23 mouse cellular contexts compared by ENCODE assay signal in genomic region chr15:62347697-62348096, GRCm38 (mm10).
A peak's percentile ranks its signal among the peaks of the same experiment; 100 is the strongest.
DNase-seq lines count a peak whose midpoint lies in the region; ATAC-seq and TF ChIP-seq lines count a peak whose summit lies in the region.
"Had no signal": no experiment of that assay in that cellular context is flagged by ENCODE, and none has a peak within 500 bp of the region (broad histone marks: within the 10 kb centered on the region; RNA-seq: fewer than 3 reads in every experiment).

No protein-coding gene starts in this region.

- peak; percentile 1 for DNase-seq in heart, adult 11 months
- DNase-seq in heart, adult 8-10 months (ENCODE audit: low spot score): no peak
- DNase-seq in MEL (ENCODE audit: low read depth, low spot score): peak; percentile 62
- no peak for DNase-seq in ovary, postnatal 36 days (ENCODE audit: low spot score)
- DNase-seq in B cell, adult 2 months: no peak
- DNase-seq in hindbrain, embryonic 10.5 days (ENCODE audit: low spot score): no peak
- DNase-seq: adrenal gland, adult 2 months; adrenal gland, adult 8-10 months; adrenal gland, postnatal 10 days; adrenal gland, postnatal 14 days; adrenal gland, postnatal 25 days; adrenal gland, postnatal 36 days; cerebellum, adult 11 months; cerebellum, adult 11-12 months; cerebellum, adult 18-20 months; cerebellum, adult 2 months had no signal

- no peaks in the 10 kb centered on the region for H3K9me3 ChIP-seq in MEL (replicated peaks; ENCODE audit: insufficient read depth, low read length)
- H3K9me3 ChIP-seq in hindbrain, embryonic 10.5 days: no peaks in the 10 kb centered on the region
- H3K9me3 ChIP-seq: G1E had no signal

- no peak for TF ChIP-seq RAD21 in MEL (IDR thresholded peaks at IDR 0.05; ENCODE audit: low read depth, low read length)

- peak overlapping the region; percentile 43 for H3K27ac ChIP-seq in MEL (ENCODE audit: control insufficient read depth, low read depth, low read length)
- H3K27ac ChIP-seq in hindbrain, embryonic 10.5 days: no peak overlapping the region

- H3K4me3 ChIP-seq in MEL (ENCODE audit: control insufficient read depth in 1 of 2, insufficient read depth in 1 of 2, low read depth in 2 of 2, low read length in 2 of 2): no peak overlapping the region
- no peak overlapping the region for H3K4me3 ChIP-seq in hindbrain, embryonic 10.5 days

- no peak for TF ChIP-seq CTCF in MEL (IDR thresholded peaks at IDR 0.05 in 2 of 3, conservative IDR thresholded peaks at IDR 0.05 in 1 of 3; ENCODE audit: control insufficient read depth in 1 of 3, insufficient read depth in 1 of 3, low read depth in 2 of 3, low read length in 3 of 3, poor library complexity in 1 of 3, severe bottlenecking in 1 of 3)

- peak; percentile 51 to 81 for TF ChIP-seq EP300 in MEL (IDR thresholded peaks at IDR 0.05; ENCODE audit: low read depth in 1 of 2, low read length in 2 of 2)

- TF ChIP-seq POLR2A in MEL (IDR thresholded peaks at IDR 0.05; ENCODE audit: control insufficient read depth in 1 of 2, insufficient read depth in 1 of 2, low read depth in 1 of 2, low read length in 2 of 2, poor library complexity in 1 of 2): no peak

- peaks cover 0 to 23% of the 10 kb centered on the region in 2 experiments; a peak in 2 of 4 replicates for H3K36me3 ChIP-seq in MEL (ENCODE audit: control insufficient read depth in 1 of 2, insufficient read depth in 2 of 2, low read length in 2 of 2)
- H3K36me3 ChIP-seq in hindbrain, embryonic 10.5 days: no peaks in the 10 kb centered on the region
- H3K36me3 ChIP-seq: G1E had no signal

- WGBS in hindbrain, embryonic 10.5 days: 87% methylated on average over 2 of the region's 2 CpGs

- H3K79me2 ChIP-seq in MEL (ENCODE audit: control insufficient read depth, insufficient read depth, low read length, poor library complexity): no peaks in the 10 kb centered on the region

- H3K9ac ChIP-seq in MEL (ENCODE audit: control insufficient read depth, low read depth, low read length, poor library complexity, severe bottlenecking): no peak overlapping the region

- H3K4me1 ChIP-seq in MEL (ENCODE audit: control insufficient read depth in 1 of 2, insufficient read depth in 2 of 2, low read length in 2 of 2): peaks cover 7 to 15% of the 10 kb centered on the region in 2 experiments; a peak in 3 of 4 replicates
- no peaks in the 10 kb centered on the region for H3K4me1 ChIP-seq in hindbrain, embryonic 10.5 days (replicated peaks)

- ATAC-seq in megakaryocyte progenitor cell, adult 5-6 weeks (replicated peaks; ENCODE audit: poor library complexity): peak; percentile 59
- peak; percentile 78 for ATAC-seq in megakaryocyte-erythroid progenitor cell, adult 5-6 weeks (replicated peaks; ENCODE audit: low FRiP score, low TSS enrichment, poor library complexity, severe bottlenecking)
- ATAC-seq: activated CD4-positive, CD25-positive, alpha-beta regulatory T cell, adult 4 months; CD4-positive, CD25-positive, alpha-beta regulatory T cell, adult 4 months; Patski had no signal

- H3K27me3 ChIP-seq in MEL (ENCODE audit: control insufficient read depth in 1 of 2, insufficient read depth in 2 of 2, low read length in 2 of 2): no peaks in the 10 kb centered on the region
- H3K27me3 ChIP-seq in hindbrain, embryonic 10.5 days (ENCODE audit: insufficient read depth, poor library complexity, severe bottlenecking): no peaks in the 10 kb centered on the region
- H3K27me3 ChIP-seq: CH12.LX, Patski had no signal

TF ChIP-seq in MEL, 35 proteins besides CTCF, POLR2A, EP300 and RAD21:
- no peak for TF ChIP-seq HCFC1 (IDR thresholded peaks at IDR 0.05; ENCODE audit: low read depth, low read length)
- TF ChIP-seq GATA1 (IDR thresholded peaks at IDR 0.05; ENCODE audit: low read depth, low read length): peak; percentile 64; the same call in 1 of the 2 replicates
- no peak for TF ChIP-seq USF1 (IDR thresholded peaks at IDR 0.05; ENCODE audit: low read depth, low read length)
- peak; percentile 88 for TF ChIP-seq ZNF384 (IDR thresholded peaks at IDR 0.05; ENCODE audit: low read depth, low read length)
- no peak for TF ChIP-seq NELFE (IDR thresholded peaks at IDR 0.05; ENCODE audit: low read depth, low read length)
- 0 out of 2 replicates have a peak, but pooled peaks have one; percentile 18 for TF ChIP-seq MEF2A (IDR thresholded peaks at IDR 0.05; ENCODE audit: extremely low read depth, insufficient replicate concordance, low read depth, low read length, poor library complexity, severe bottlenecking)
- TF ChIP-seq RCOR1 (IDR thresholded peaks at IDR 0.05; ENCODE audit: low read depth, low read length): peak; percentile 63; the same call in 1 of the 2 replicates
- TF ChIP-seq BHLHE40 (IDR thresholded peaks at IDR 0.05; ENCODE audit: borderline replicate concordance, low read depth, low read length): no peak
- peak; percentile 22 for TF ChIP-seq TAL1 (IDR thresholded peaks at IDR 0.05; ENCODE audit: low read length)
- no peak for TF ChIP-seq SMC3 (IDR thresholded peaks at IDR 0.05; ENCODE audit: low read depth, low read length)
- TF ChIP-seq E2F4 (IDR thresholded peaks at IDR 0.05; ENCODE audit: borderline replicate concordance, low read depth, low read length): no peak
- no peak for TF ChIP-seq KAT2A (conservative IDR thresholded peaks at IDR 0.05; ENCODE audit: low read depth, low read length)
- TF ChIP-seq GABPA (IDR thresholded peaks at IDR 0.05; ENCODE audit: low read depth, low read length): no peak
- TF ChIP-seq MYB (IDR thresholded peaks at IDR 0.05; ENCODE audit: low read depth, low read length): peak; percentile 47; the same call in 1 of the 2 replicates
- no peak for TF ChIP-seq JUND (IDR thresholded peaks at IDR 0.05; ENCODE audit: low read depth, low read length)
- TF ChIP-seq POLR2AphosphoS2 (IDR thresholded peaks at IDR 0.05; ENCODE audit: low read length): no peak
- TF ChIP-seq MAX (IDR thresholded peaks at IDR 0.05; ENCODE audit: low read length): no peak
- no peak for TF ChIP-seq MXI1 (IDR thresholded peaks at IDR 0.05; ENCODE audit: low read depth, low read length)
- peak; percentile 75; the same call in 1 of the 2 replicates for TF ChIP-seq TCF12 (IDR thresholded peaks at IDR 0.05; ENCODE audit: low read depth, low read length)
- TF ChIP-seq USF2 (IDR thresholded peaks at IDR 0.05; ENCODE audit: borderline replicate concordance in 1 of 2, insufficient read depth in 1 of 2, low read depth in 1 of 2, low read length in 2 of 2): no peak
- no peak for TF ChIP-seq CHD1 (IDR thresholded peaks at IDR 0.05; ENCODE audit: low read depth, low read length)
- no peak for TF ChIP-seq ELF1 (IDR thresholded peaks at IDR 0.05; ENCODE audit: low read depth, low read length)
- no peak for TF ChIP-seq SIN3A (IDR thresholded peaks at IDR 0.05; ENCODE audit: low read length)
- TF ChIP-seq ZC3H11A (IDR thresholded peaks at IDR 0.05; ENCODE audit: low read depth, low read length): no peak
- no peak for TF ChIP-seq MAFK (IDR thresholded peaks at IDR 0.05; ENCODE audit: borderline replicate concordance, low read depth, low read length)
- TF ChIP-seq ZMIZ1 (IDR thresholded peaks at IDR 0.05; ENCODE audit: low read depth, low read length): no peak
- no peak for TF ChIP-seq TBP (IDR thresholded peaks at IDR 0.05; ENCODE audit: low read depth, low read length)
- no peak for TF ChIP-seq UBTF (IDR thresholded peaks at IDR 0.05; ENCODE audit: borderline replicate concordance, insufficient read depth, low read depth, low read length)
- TF ChIP-seq MAZ (IDR thresholded peaks at IDR 0.05; ENCODE audit: low read depth, low read length): no peak
- TF ChIP-seq POLR2AphosphoS5 (IDR thresholded peaks at IDR 0.05; ENCODE audit: borderline replicate concordance, low read depth, low read length): no peak
- TF ChIP-seq CHD2 (IDR thresholded peaks at IDR 0.05; ENCODE audit: low read length): no peak
- TF ChIP-seq NRF1 (IDR thresholded peaks at IDR 0.05; ENCODE audit: insufficient read depth, low read depth, low read length, poor library complexity, severe bottlenecking): no peak
- TF ChIP-seq ETS1 (IDR thresholded peaks at IDR 0.05; ENCODE audit: low read depth, low read length): peak; percentile 73
- TF ChIP-seq ZKSCAN1 (IDR thresholded peaks at IDR 0.05; ENCODE audit: low read depth, low read length): no peak
- TF ChIP-seq MYC (IDR thresholded peaks at IDR 0.05; ENCODE audit: low read depth, low read length): no peak

Comparison
In these comparisons a context has a peak if more than half of its experiments do, and no peak if none do; other contexts are left out.
1. DNase-seq: peak in heart, adult 11 months (single experiment) and MEL (single experiment); none in heart, adult 8-10 months (single experiment), ovary, postnatal 36 days (single experiment), B cell, adult 2 months (0 of 2) and hindbrain, embryonic 10.5 days (single experiment).